Mouse (Mus musculus) stomach, postnatal 0 days (tissue): ENCODE data around the gene Lig1. TPM values are rescaled to one million over a fixed set of nuclear protein-coding genes. Genes with fewer than 3 reads are reported as not detected.

Source experiments
- ATAC-seq: fragments of 200-750 bp; cut with Nextera tagmentation; 2 replicates; pipeline ENCODE4 v1.8.0; 2017; ENCODE audit not compliant: low FRiP score, low TSS enrichment
- DNase-seq: peaks from one replicate; pipeline ENCODE4 v3.0.0-alpha.2; 2016; ENCODE audit warnings: low spot score
- H3K27ac ChIP-seq: fragments of 300-500 bp; sonication (generic); replicated peaks from 2 replicates; pipeline ENCODE4 v1.5.1; 2014; ENCODE audit warnings: mild to moderate bottlenecking, control low read depth
- H3K27me3 ChIP-seq: fragments of 300-500 bp; sonication (generic); 2 replicates; pipeline ENCODE4 v1.6.1; 2014; ENCODE audit warnings: low read length; ENCODE audit not compliant: control insufficient read depth, insufficient read depth
- H3K36me3 ChIP-seq: fragments of 300-500 bp; sonication (generic); 2 replicates; pipeline ENCODE4 v1.6.1; 2014; ENCODE audit warnings: low read length, mixed read lengths; ENCODE audit not compliant: control insufficient read depth, insufficient read depth
- H3K4me1 ChIP-seq: fragments of 300-500 bp; sonication (generic); replicated peaks from 2 replicates; pipeline ENCODE4 v1.6.1; 2014; ENCODE audit warnings: antibody characterized with exemption; ENCODE audit not compliant: control insufficient read depth, insufficient read depth
- H3K4me2 ChIP-seq: fragments of 300-500 bp; sonication (generic); replicated peaks from 2 replicates; pipeline ENCODE4 v1.6.1; 2014; ENCODE audit warnings: low read depth, mild to moderate bottlenecking, control low read depth, moderate library complexity
- H3K4me3 ChIP-seq: fragments of 300-500 bp; sonication (generic); 2 replicates; pipeline ENCODE4 v1.5.1; 2014; ENCODE audit warnings: low read depth, low read length, control low read depth
- H3K9ac ChIP-seq: fragments of 300-500 bp; sonication (generic); 2 replicates; pipeline ENCODE4 v1.6.1; 2014; ENCODE audit warnings: mild to moderate bottlenecking, low read length, control low read depth, mixed read lengths
- H3K9me3 ChIP-seq: fragments of 300-500 bp; sonication (generic); 2 replicates; pipeline ENCODE4 v1.6.1; 2016; ENCODE audit warnings: low read length; ENCODE audit not compliant: control insufficient read depth
- CTCF ChIP-seq: IDR thresholded peaks from 2 replicates; pipeline ENCODE4 v1.5.1; 2016; ENCODE audit warnings: antibody characterized with exemption, low read depth, mild to moderate bottlenecking, moderate library complexity
- EP300 ChIP-seq: optimal IDR thresholded peaks from 2 replicates; pipeline ENCODE3; 2016; ENCODE audit warnings: antibody characterized with exemption
- WGBS: fragments of 180-500 bp; shearing (Covaris S2); extraction: QIAGEN DNeasy Blood & Tissue Kit; methylation state at CpG from one replicate; pipeline ENCODE4 v1.1.7; 2014; 5-methylcytosine and 5-hydroxymethylcytosine counted together
- polyA plus RNA-seq: library from polyadenylated mRNA; unstranded; fragments of >200 nt; fragmentation: Nextera tagmentation; extraction: Ambion mirVana; gene quantifications from 2 replicates; pipeline ENCODE4 v1.2.1, GENCODE M21; 2015

Gene Lig1
- polyA plus RNA-seq, 1 experiment from 2014 or later, result 32.6 TPM

DNA sequence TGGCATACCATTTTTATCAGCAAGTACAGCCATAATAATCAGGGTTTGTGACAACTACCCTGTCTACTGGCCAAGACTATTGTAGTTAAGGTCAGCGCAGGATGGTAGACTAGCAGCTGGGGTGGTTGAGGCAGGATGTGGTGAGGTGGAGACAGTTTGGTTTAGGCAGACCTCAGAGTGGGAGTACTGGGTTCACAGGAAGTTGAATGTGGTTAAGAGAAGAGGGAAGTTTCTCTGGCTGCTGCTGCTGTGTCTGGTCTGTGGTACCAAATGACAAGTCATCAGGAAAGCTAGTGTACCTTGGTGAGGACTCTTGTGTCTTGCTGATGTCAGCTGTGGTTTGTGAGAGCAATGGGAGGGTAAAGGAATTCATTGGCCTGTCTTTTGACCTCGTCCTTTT lies 25.7 kb downstream of the Lig1 start:
- Histone ChIP-seq H3K9me3 (no peaks in the 10 kb centered on the region), H3K27ac (no peak overlapping the region), H3K4me3 (no peak overlapping the region), H3K36me3 (peaks cover 16% of the 10 kb centered on the region), H3K4me2 (no peak overlapping the region), H3K9ac (no peak overlapping the region), H3K27me3 (no peaks in the 10 kb centered on the region), H3K4me1 (no peaks in the 10 kb centered on the region)
- no peak for TF ChIP-seq EP300
- no peak for TF ChIP-seq CTCF
- WGBS, result 78% methylated on average over 2 of the region's 2 CpGs
- ATAC-seq, result no peak
- DNase-seq, result no peak

DNA sequence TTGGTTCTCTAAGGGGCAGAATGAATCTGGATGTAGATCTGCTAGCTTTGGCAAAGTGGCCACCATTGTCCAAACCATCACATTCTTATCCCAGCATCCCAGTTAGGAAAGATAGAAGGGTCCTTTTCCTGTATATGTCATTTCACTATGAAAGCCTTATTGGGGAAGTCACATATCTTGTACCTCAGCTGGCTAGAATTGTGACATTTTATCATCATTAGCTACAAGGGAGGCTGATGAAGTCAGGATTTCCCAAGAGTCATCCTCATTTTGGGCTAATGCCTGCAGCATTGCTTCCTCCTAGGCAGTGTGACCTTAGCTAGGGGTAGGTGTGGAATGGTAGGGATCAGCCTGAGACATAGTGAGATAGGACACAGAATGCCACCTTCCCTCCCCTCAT lies 26.3 kb downstream of the Lig1 start:
- Histone ChIP-seq H3K9ac (no peak overlapping the region), H3K9me3 (no peaks in the 10 kb centered on the region), H3K27ac (no peak overlapping the region), H3K4me3 (no peak overlapping the region), H3K36me3 (peaks cover 16% of the 10 kb centered on the region), H3K27me3 (no peaks in the 10 kb centered on the region), H3K4me1 (no peaks in the 10 kb centered on the region), H3K4me2 (no peak overlapping the region)
- no peak for DNase-seq
- ATAC-seq, result no peak
- TF ChIP-seq EP300 (no peak), CTCF (no peak)

DNA sequence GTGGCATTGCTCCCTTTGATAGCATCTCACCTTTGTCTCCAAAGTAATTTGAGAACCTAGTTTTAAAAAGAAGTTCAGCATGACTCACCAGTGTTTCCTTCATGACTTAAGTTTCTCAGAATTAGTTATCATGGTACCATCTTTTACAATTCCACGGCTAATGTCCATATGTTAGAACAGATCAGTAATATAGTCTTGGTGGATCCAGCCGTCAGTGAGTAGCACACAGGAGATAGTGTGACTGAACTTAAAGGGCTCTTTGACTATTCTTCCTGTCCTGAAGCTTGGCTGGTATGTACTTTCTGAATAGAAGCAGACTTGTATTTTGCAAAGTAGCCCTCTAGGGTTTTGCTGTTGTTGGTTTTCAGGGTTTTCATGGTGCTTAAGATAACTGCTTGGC lies 32.3 kb downstream of the Lig1 start:
- H3K36me3 ChIP-seq, result peaks cover 7% of the 10 kb centered on the region; the same call in 1 of the 2 replicates
- no peaks in the 10 kb centered on the region for H3K4me1 ChIP-seq
- WGBS, result 80% methylated on average over 2 of the region's 2 CpGs
- no peak for ATAC-seq
- no peaks in the 10 kb centered on the region for H3K27me3 ChIP-seq
- TF ChIP-seq CTCF (no peak), EP300 (no peak)
- no peak overlapping the region for H3K27ac ChIP-seq
- no peak overlapping the region for H3K4me3 ChIP-seq
- no peak overlapping the region for H3K4me2 ChIP-seq
- no peaks in the 10 kb centered on the region for H3K9me3 ChIP-seq
- no peak for DNase-seq
- H3K9ac ChIP-seq, result no peak overlapping the region

DNA sequence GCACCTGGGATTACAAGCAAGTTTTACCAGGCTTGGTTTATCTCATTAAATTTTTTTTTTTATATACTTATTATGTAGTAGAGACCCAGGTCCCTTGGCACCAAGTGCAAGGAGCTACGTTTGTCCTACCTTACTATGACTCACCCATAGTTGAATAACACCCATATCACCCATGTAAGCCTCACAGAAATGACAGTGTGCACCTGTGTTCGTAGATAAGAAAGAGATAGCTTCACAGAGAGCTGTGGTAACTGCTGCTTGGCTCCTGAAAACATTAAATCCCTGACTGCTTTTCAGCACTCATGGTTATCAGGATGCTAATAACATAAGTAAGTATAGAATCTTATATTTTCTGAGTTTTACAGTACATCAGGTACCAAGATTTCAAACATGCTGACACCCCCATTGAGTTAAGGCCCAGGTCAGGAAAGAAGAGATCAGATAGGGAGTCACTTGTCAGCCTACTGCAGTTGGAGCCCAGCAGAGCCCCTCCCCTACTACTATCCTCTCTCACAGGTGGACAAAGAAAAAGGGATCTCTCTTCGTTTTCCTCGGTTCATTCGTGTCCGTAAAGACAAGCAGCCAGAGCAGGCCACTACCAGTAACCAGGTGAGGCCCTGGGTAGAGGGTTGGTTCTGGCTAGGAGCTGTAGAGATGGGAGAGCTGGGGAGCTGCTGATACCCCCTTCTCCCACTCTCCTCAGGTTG lies 33.6 kb downstream of the Lig1 start:
- H3K4me1 ChIP-seq, result no peaks in the 10 kb centered on the region
- ATAC-seq, result no peak; the same call in 1 of the 2 replicates
- no peak for DNase-seq
- no peaks in the 10 kb centered on the region for H3K27me3 ChIP-seq
- no peak overlapping the region for H3K9ac ChIP-seq
- no peak overlapping the region for H3K4me3 ChIP-seq
- peaks cover 7% of the 10 kb centered on the region; the same call in 1 of the 2 replicates for H3K36me3 ChIP-seq
- 81% methylated on average over 6 of the region's 6 CpGs for WGBS
- no peak overlapping the region for H3K27ac ChIP-seq
- H3K9me3 ChIP-seq, result no peaks in the 10 kb centered on the region
- TF ChIP-seq CTCF, result no peak
- TF ChIP-seq EP300, result no peak
- no peak overlapping the region for H3K4me2 ChIP-seq

DNA sequence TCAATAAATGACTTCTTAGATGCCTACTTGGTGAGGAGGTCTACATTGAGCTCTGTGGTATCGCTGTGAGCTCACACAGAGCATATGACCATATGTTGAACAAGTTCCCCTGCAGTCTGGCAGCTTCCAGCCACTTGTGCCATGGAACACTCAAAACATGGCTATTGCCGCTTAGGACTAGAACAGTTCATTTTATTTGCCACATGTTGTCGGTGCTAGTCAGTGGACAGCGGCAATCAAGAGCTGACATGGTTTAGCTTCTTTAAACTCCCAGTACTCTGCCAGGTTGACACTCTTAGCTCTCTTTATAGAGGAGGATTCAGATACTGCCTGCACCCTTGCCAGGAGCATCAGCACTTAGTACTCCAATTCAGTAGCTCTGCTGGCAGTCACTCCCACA lies 34.3 kb downstream of the Lig1 start:
- Histone ChIP-seq H3K27me3 (no peaks in the 10 kb centered on the region), H3K36me3 (peaks cover 2% of the 10 kb centered on the region; the same call in 1 of the 2 replicates), H3K9ac (no peak overlapping the region), H3K27ac (no peak overlapping the region), H3K9me3 (no peaks in the 10 kb centered on the region), H3K4me3 (no peak overlapping the region), H3K4me2 (no peak overlapping the region), H3K4me1 (no peaks in the 10 kb centered on the region)
- ATAC-seq (no peak), DNase-seq (no peak)
- TF ChIP-seq CTCF, result no peak
- no peak for TF ChIP-seq EP300
- 96% methylated on average over 4 of the region's 4 CpGs for WGBS

DNA sequence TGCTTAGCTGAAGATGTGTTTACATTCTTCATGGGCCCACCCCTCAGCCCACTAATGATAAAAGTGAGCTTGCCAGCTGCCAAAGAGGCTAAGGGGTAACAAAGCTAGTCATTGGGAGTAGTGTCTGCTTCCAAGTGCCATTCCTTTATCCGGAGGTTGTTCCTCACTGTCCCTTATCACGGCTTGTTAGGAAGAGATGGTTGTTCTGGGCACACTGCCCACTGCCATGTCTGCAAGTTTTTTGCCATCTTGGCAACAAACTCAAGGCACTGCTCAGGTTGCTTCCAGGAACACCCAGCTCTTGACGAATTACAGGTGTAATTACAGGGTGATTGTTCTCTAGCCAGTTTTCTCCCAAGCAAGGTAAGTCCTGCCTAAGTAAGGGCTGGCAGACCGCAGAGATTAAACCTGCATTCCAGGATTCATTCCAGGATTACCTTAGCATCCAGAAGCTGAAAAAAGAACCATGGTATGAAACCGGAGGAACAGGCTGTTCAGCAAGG lies 37.1 kb downstream of the Lig1 start:
- Histone ChIP-seq H3K4me3 (no peak overlapping the region), H3K4me2 (no peak overlapping the region), H3K27ac (peak overlapping the region; percentile 53), H3K27me3 (no peaks in the 10 kb centered on the region), H3K9me3 (no peaks in the 10 kb centered on the region), H3K4me1 (no peaks in the 10 kb centered on the region), H3K9ac (no peak overlapping the region), H3K36me3 (no peaks in the 10 kb centered on the region; the same call in 1 of the 2 replicates)
- DNase-seq (peak; percentile 24), ATAC-seq (no peak)
- 48% methylated on average over 5 of the region's 5 CpGs for WGBS
- no peak for TF ChIP-seq EP300
- no peak for TF ChIP-seq CTCF
